Mouse (Mus musculus) thymus, postnatal 25 days (tissue): ENCODE measurements around the gene Serinc1.
"Not testable (repeated sequence)": the region's sequence is repeated elsewhere in the genome, so short reads cannot be mapped to it uniquely, and the experiment has no call there.

Experiments used
- DNase-seq: peaks from one replicate; pipeline ENCODE4 v3.0.0; 2022

Gene Serinc1

DNA sequence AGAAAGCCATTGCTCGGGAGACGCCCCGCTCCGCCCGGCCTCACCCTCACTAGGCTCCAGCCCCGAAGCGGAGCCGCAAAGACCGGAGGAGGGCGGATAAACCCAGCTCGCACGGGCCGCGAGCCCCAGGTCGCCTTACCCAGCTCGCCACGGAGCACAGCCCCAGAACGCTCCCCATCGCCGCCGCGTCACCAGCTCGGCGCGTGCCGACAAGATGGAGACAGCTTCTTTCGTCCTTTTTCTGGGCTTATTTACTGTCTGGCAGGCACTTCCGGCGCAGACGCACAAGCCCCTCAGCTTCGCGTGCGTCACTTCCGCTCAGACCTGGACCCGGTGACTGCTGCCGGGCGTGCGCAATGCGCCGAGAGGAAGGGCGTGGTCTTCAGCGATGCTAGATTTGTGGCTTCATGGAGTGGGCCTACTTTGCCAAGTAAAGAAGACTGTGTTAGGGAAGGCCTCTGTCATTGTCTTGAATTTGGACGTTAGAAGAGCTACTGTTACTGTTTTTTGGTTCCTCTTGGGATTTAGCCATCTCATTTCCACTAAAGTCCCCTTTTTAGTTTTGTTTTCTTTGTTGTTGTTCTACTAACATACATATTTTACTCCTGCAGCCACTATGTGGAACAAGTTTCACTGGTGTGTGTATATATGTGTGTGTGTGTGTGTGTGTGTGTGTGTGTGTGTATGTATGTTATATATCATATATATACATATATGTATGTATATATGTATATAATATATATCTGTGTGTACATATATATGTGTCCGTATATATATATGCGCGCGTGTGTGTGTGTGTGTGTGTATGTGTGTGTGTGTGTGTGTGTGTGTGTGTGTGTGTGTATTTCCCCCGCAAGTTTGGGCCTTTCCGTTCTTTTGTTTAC is at the start of gene Serinc1:
Gene Serinc1, minus strand, starts transcription at position 313 of the 884 bp plus-strand sequence.
- peak; percentile 92 for DNase-seq

GRCm38 (mm10) chr10:57576721-57577120 is 44.4 kb upstream of the Serinc1 start:
- DNase-seq = no peak

DNA sequence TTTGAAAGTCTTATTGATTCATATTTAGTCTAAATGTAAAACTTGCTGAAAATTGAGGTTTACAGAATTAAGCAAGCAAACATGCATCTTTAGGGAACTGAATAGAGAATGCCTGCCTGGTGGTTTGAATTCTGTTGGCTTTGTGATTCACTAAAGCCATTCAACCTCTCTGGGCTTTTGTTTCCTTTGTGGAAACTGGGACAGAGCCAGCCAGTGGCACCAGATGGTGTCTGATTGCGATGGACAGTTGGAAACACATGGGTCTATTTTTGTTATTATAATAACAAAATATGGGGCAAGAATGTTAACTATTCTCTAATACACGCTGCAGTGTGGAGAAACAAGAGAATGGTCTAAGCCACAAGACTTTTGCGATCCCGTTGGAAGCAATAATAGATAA is 39.8 kb upstream of the Serinc1 start:
- DNase-seq = no peak

DNA sequence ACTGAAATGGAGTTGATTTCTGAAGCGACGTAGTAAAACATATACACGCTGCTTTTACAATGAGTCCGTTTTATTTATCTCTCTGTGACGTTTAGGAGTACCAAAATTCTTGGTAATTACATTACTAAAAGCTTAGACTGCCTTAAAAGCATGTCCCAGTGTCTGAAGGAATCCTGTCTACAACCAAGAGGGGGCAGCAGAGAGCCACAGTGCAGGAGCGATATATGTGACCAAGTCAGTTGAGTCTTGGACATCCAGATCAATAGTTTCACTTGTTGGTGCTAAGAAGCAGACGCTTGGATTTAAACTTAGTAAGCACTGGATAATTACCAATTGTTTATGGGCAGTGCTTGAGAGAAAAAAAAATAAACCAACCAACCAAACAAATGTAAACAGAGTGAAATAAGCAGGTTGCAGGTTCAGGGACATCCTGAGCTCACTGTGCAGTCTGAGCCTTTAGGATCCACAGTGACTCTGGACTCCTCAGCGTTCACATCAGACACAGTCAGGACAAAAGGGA is 38.9 kb upstream of the Serinc1 start:
- peak; percentile 67 for DNase-seq

- no peak for DNase-seq
Measured at GRCm38 (mm10) chr10:57569023-57569931, 36.9 kb upstream of the Serinc1 start.

GRCm38 (mm10) chr10:57566221-57566620 is 33.9 kb upstream of the Serinc1 start:
- no peak for DNase-seq

DNA sequence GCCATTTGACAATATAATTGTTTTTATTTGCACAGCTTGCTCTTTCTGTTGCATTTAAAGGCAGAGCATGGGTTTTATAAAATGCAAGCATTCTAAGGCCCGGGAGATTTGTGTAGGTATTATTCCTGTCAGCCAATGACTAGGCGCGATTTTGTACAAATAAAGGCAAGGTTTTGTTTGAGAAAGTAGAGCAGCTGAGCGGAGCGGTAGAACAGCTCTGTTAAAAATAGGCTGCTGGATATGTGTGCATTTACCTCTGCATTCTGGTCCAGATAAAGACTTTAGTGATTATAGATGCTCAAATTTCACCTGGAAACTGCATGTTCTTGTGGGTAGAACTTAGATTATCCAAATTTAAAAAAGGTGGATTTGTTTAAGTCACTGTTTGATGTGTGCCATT is 25.3 kb upstream of the Serinc1 start:
- no peak for DNase-seq

GRCm38 (mm10) chr10:57553719-57554118 is 21.4 kb upstream of the Serinc1 start:
- no peak for DNase-seq

GRCm38 (mm10) chr10:57549631-57550030 is 17.3 kb upstream of the Serinc1 start:
- DNase-seq = no peak

DNA sequence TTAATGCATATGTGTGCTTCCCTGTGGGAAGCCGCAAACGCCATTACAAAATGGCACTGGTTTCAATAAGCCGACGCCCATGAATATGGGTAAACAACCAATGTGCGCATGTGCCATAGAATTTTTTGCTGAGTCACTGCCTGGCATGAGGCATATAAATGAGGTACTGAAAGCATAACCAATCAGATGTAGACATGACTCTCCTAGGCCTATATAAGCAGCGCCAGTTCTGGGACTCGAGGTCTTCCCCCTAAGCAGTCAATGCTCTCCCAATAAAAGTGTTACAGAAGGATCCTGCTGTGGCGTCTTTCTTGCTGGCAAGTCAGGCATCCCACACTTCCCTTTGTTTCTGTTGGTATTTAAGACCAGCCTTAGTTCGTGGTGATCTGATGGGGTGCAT is 11.6 kb upstream of the Serinc1 start:
- not testable (repeated sequence) for DNase-seq

DNA sequence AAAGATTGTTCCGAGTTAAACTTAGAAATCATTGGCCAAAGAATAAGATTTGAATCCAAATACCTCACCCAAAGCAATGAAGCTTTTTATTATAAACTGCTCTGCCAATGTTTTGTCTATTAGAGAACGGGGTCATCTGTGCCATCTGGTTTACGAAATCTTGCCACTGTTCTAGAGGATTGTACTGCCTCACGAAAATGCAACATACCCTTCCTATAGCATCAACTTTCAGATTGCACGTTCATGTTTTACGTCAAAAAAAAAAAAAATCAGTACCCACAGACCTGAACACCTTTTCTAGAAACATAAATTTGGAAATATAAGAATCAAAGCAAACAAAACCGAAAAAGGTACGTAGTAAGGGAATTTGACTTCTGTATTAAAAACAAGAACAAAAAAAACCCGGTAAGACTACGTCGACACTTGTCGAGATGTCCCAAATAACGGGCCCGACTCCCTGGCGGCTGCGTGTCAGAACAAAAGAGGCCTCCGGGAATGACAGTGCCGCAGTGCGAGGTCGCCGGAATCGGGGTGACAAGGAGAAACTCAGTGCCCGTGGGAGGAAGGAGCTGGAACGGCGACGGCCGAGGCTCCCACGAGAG is 613 bp downstream of the Serinc1 start:
- no peak for DNase-seq

- DNase-seq = no peak
Measured at GRCm38 (mm10) chr10:57531076-57531475, 1.3 kb downstream of the Serinc1 start.

GRCm38 (mm10) chr10:57526469-57526868 is 5.9 kb downstream of the Serinc1 start:
- DNase-seq = no peak

GRCm38 (mm10) chr10:57515278-57515677 is 17.1 kb downstream of the Serinc1 start:
- DNase-seq = no peak

DNA sequence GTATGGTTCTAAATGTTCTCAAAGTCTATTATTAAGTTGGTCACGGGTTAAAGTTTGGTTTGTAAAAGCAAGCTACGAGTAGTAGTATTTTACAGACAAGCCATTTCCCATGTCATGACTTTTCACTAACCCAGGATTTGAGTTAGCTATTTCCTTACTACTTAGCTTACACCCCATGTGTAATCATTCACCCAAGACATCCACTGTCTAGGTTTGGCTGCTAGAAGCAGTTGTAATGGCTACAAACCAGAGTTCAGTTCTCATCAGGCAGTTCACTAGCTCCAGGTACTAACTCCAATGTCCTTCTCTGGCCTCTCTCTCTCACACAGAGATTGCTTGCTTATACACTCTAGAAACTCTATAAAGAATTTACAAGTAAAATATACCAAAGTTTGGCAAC is 17.7 kb downstream of the Serinc1 start:
- no peak for DNase-seq

DNA sequence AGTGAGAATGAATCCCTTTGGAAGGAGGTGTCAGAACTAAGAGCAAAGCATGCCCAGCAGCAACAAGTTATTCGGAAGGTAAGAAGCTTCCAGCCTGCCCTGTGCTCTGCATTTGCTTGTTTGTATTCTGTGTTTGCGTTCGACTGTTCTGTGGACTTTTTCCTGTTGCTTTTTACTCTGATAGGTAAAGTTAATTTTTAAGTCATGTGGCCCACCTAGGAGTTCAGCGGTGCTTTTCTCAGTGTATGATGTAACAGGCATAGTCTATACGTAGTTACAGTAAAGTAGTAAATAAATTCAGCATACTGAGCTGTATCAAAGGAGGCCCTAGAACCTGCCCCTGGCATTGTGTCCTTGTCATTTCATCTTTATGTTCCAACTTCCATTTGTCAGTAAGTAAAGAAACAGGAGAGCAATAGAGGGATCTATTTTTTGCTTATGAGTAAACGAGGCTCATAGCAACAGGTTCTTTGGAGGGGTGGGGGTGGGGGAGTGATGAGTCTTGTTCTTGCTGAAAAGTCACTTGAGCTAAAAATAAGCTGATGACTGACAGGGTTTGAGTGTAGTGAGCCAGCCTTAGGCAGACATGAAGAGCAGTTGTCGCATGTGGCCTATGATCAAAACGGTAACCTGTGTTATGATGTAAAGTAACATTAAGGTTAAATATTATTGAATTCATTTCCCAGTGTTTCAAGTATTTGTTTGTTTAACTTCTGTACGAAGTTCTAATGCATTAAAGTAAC is 32.7 kb downstream of the Serinc1 start:
- DNase-seq = no peak

DNA sequence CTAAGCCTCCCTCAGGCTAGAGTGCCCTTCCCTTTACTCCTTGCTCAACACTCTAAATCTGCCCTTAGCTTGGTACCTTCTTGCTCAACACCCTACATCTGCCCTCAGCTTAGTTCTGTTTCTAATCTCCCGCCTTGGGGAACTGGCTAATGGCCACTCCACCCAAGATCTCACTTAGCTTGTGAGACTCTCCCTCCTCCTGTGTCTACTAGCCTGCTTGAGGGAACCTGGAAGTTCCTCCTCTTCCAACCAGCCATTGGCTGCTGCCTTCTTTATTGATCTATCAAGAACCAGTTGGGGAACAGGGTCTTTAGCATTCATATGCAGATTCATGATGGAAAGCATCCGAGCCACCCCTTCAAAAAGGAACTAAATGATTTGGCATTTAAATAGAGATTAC is 40.3 kb downstream of the Serinc1 start:
- DNase-seq = no peak

DNA sequence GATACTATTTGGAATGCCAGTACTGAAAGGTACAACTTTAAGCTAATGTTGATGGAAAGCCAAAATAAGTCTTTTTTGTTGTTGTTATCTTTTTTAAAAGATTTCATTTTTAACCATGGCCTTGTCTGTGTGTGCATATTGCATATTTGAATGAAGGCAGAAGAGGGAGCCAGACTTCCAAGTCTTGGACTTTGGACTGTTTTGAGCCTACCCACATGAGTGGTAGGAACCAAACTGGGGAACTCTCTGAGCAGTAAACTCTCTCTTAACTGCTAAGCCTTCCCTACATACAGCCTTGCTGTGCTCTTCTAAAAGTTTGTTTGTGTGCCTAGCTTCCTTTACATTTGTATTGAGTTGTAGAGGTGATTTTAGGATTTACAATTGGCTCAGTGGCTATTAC is 43.7 kb downstream of the Serinc1 start:
- no peak for DNase-seq

DNA sequence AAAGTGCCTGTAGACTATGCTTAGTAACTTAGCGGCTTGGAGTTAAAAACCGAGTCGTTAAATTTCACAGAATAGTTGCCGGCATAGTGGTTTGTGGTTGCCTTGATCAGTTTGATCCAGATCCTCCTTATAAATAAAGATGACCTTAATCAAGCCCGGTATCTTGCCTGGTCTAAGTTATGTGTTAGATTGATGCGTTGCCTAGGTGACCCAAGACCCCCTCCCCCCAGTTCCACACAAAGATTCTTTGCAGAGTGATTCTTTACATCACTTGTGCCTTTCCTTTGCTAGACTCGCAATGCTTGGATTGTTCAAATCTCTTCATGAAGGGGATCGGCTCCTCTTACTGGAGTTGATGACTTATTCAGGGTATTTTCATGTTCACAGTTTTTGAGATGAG is 45.1 kb downstream of the Serinc1 start:
- peak; percentile 3 for DNase-seq

- DNase-seq = no peak
Measured at GRCm38 (mm10) chr10:57486542-57487071, 45.7 kb downstream of the Serinc1 start.

DNA sequence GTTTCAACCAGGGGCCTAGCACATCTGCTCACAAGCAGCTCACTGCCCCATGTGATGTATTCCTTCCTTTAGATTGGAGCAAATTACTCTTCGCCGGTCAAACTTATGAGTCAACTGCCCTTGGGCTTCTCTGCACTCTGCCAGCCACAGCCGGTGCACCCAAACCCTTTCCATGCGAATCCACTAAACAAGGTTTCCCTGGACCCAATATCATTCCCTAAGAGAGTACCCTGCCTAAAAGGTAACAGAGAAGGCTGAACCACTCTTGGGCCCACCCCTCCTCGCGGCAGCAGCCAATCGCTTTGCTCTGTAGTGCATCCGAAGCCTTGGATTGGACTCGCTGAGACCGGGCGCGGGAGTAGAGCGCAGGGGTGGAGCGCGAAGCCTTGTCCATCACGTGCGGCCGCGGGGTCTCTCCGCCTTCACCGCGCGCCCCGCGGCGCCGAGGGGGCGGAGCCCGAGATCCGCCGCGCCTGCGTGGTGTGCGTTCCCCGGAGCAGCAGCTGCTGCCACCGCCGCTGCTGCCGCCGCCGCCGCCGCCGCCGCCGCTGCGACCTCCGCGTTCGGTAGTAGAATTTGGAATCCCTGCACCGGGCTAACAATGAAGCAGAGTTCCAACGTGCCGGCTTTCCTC is 46.3 kb downstream of the Serinc1 start, which contains the start of gene Hsf2:
Gene Hsf2, plus strand, starts transcription at position 478 of the 634 bp plus-strand sequence.
- DNase-seq = peak; percentile 95
